Mouse (Mus musculus): ENCODE results near the gene Eln.

Gene Eln

DNA sequence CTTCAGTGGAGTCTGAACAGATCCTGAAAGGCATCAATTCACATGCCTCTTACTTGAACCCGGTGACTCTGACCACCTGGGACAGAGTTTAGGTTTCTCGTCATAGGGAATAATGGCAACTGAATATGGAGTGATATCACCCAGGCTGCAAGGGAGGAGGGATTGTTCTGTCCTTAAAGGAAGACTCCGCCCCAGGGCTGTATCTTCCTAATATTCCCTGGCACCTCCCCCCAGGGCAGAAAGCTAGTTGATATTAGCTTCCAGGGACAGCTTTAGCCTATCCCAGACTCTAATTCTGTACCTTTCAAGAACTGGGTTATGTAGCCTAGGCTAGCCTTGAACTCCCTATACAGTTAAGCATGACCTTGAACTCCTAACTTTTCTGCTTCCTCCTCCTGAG, 2.1 kb downstream of the Eln start:
- in situ Hi-C loops (cut with MboI, MseI) = no loop called here

DNA sequence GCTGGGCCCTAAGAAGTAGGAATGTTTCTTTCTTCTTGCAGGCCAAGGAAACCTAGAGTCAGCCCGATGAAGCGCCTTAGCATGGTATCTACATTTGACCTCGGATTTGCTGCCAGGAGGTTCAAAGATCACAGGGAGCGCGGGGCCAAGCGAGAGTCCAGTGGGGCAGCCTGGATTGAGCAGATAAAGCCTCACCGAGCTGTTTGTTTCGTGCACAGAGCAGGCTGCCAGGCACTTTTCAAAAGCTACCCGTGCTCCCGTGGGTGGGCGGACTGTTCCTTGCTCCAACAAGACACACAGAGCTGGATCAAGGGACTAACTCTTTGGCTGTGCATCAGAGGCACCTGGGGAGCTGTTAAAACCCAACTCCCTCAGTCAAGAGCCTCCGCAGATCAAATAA, 3.1 kb downstream of the Eln start:
- in situ Hi-C loops (cut with MboI, MseI) = no loop called here

DNA sequence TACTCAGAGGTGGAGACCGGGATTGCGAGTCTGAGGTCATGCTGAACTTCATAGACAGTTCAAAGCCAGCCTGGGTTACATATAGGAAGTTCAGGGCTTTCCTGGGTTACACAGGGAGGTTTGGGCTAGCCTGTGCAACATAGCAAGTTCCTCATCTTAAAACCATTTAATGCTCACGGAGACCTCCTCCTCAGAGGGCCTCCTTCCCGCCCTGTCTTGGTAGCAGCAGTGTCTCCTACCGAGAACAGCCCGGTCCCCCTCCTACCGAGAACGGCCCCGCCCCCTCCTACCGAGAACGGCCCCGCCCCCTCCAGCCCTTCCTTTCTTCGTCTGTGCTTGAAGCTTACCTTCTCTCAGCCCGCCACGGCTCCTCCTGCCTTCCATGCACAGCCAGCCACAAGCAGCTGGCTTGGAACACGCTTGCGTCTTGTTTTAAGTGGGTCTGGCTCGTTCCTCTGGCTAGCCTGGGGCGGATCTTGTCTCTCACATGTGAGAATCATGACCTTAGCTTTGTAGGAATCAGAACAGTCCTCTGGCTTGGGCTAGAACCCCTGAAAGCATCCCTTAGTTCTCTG, 4.8 kb downstream of the Eln start:
- in situ Hi-C loops (cut with MboI, MseI) = no loop called here

DNA sequence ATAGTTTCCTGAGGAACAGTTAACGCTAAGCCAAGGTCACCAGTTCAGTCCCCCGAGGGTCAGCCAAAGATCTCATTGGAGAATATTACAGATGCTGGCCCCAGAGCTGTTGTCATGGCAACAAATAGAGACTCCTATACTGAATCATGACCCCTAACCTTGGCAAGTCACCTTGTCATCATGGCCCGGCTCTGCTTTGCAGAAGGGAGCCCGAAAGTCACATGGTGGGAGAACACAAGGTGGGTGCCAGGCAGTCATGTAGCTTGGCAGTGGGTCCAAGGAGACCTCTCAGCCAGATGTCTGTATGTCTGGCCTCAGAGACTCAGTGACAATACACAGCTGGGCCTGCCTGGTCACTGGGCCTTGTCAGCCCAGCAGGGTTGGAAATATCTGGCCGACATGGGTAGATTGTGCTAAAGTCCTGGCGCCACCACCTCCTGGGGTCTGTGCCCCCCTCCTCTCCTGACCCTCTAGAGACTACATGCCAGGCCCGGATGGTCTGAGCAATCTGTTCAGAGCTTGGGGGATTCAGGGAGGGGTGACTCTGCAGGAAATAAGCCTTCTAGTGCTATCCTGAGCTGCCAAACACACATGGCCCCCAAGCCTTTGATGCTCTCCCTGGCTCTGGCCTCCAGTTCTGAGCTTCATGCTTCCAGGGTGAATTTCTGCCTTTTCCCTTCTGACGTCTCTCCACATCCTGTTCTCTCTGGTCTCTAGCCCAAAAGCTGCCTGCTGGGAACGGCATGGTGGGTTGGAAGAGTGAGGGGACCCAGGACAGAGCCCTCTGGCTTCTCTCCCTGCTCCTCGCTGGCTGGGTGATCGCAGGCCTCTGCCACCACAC, 6.4 kb downstream of the Eln start:
- in situ Hi-C loops (cut with MboI, MseI) = no loop called here

DNA sequence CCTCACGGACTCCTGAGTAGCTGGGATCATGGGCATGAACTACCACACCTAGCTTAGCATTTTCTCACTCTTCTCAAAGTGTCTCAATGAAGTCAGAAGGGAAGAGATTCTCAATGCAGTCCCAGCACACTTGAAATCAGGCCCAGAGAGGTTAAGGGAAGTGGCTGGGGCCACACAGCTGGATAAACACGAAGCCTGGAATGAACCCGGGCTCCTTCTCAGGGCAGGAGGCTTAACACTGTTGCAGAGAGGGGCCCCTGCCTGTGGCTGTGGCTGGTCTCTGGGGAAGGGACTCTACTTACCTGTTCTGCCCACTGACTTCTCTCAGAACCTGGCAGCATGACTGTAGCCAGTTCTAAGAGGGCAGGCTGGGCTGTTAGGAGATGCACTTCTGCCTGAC, 7.2 kb downstream of the Eln start:
- in situ Hi-C loops (cut with MboI, MseI) = no loop called here

DNA sequence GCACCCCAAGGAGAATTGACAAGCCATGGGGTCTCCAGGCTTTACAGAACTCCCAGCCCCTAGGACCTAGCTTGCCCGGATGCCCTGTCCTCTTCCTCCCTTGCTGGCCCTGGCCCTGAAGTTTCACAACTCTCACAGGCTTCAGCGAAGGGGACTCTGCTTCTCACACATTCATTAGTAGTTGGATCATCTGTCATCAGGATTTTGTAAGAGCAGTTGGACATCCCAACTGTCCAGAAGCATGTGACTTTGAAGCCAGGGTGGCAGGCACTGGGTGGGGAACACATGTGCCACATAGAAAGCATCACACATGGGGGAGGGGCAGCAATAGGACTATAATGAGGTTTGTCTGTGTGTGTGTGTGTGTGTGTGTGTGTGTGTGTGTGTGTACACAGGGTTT, 12.2 kb downstream of the Eln start:
- in situ Hi-C loops (cut with MboI, MseI) = no loop called here

DNA sequence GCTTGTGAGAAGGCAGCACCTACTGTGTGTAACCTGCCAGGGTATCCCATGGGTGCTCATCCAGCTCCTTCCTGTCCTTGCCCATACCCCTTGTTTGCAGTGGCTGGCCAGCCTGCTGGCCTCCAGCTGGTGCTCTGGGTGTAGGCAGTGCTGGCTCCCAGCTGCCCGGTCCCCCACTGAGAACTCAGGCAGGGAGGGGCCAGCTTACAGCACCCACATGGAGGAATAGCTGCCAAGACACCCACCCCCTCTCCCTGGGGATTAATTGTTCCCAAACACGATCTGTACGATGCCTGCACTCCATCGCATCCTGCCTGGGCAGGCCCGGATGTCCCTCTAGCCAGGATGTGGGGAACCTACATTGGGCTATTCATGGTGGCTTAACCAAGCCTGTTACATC, 13.1 kb downstream of the Eln start:
- in situ Hi-C loops (cut with MboI, MseI) = no loop called here

DNA sequence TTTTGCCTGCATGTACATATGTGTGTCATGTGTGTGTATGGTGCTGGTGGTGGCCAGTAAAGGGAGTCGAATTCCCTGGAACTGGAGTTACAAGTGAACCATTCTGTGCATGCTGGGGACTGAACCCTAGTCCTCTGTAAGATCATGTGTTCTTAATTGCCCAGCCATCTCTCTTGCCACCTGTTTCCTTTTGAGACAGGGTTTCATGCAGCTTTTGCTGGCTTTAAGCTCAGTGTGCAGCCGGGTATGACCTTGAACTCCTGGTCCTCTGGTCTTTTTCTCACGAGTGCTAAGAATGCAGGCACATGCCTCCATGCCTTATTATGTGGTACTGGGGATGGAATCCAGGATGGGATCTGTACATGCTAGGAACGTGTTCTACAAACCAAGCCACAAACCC, 13.9 kb downstream of the Eln start:
- in situ Hi-C loops (cut with MboI, MseI) = no loop called here

DNA sequence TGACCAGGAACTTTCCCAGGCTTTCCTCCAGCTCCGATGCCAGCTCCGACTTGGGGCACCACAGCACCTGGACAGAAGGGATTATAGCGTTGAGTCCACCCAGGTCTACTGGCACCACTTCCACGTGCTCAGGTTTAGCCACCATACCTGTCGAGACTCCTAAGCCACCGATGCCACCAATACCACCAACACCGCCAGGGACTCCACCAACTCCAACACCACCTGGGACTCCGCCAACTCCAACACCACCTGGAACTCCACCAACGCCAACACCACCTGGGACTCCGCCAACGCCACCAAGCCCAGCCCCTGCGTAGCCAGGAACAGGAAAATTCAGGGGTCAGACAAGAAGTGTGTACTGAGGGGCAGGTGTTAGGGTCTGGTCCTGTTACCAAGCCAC, 18.0 kb downstream of the Eln start:
- in situ Hi-C loops (cut with MboI, MseI) = loop anchor here (5.0 kb wide), 1 partner anchor 63 kb away; no protein-coding TSS in a partner anchor

DNA sequence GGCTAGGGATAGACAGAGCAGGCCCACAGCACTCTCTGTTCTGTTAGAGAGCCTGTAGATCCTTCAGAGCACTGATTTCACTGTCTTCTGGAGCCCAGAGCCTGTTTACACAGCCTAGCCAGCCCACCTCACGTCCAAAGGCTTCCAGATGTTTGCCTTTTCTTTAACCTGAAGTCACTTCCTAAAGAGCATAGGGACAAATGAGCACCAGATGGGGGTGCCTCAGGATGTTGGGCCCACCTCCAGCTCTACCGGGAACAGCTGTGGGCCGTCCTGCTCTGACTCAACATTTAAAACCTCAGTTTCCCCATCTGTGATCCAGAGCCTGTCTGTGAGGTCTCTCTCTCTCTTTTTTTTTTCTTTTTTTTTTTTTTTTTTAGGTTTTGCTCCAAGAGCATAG, 18.6 kb downstream of the Eln start:
- in situ Hi-C loops (cut with MboI, MseI) = loop anchor here (5.0 kb wide), 1 partner anchor 64 kb away; no protein-coding TSS in a partner anchor

DNA sequence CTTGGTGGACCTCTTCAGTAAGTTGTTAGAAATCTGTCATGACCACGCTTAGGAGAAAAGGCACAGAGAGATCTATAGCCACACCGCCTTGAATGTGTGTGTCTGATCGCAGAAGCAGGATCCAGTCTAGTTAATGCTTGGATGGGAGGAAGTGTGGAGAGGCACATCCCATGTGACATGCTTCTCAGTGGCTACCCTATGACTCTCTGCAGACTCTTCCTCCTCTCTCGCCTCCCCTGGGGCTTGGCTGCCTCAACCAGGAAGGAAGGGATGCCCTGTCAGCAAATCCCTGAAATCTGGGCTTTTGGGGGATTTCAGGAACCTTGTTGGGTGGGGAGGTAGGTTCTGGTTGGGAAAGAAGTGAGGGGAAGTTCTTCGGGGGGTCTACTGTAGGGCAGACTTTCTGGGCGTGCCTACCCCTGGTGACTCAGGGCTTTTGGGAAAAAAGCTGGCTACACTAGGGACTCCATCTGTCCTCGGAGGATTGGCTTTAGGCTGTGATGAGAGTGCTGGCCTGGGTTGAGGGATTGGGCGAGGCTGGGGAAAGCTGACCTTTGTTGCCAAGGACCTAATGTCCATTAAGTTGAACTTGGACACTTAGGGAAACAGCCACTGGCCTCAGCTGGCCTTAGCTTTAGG, 20.0 kb downstream of the Eln start:
- in situ Hi-C loops (cut with MboI, MseI) = loop anchor here (5.0 kb wide), 1 partner anchor 65 kb away; no protein-coding TSS in a partner anchor

DNA sequence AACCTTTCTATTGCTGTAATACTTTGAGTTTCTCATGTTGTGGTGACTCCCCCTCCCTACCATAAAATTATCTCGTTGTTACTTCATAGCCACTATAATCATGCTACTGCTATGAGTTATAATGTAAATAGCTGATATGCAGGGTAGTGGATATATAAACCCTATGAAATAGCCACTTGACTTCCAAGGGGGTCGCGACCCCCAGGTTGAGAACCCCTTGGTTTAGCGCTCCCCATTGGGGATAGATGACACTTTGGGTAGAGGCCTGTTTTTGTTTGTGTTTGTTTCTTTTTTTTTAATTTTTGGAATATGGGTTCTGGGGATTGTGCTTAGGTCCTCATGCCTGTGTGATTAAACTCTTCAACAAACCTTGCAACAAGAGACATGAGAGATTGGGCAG, 21.8 kb downstream of the Eln start:
- in situ Hi-C loops (cut with MboI, MseI) = loop anchor here (5.0 kb wide), 1 partner anchor 67 kb away; no protein-coding TSS in a partner anchor

DNA sequence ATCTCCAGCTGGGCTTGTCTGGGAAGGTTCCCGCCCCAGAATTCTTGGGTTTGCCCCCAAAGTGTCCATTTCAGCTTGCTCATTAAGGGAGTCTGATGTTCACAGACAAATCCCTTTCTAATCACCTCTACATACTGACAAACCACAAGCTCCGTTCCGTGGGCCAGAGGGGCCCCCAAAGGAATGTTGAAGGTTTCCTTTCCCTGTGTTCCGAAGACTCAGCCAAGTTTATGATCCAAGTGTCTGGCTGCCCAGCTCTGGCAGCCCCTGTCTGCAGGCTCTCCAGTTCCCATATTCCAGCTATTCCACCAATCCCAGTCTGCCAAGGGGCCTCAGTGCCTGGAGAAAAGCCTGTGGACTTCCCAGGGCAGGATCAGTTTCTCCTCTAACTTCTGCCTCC, 27.1 kb downstream of the Eln start:
- in situ Hi-C loops (cut with MboI, MseI) = no loop called here

DNA sequence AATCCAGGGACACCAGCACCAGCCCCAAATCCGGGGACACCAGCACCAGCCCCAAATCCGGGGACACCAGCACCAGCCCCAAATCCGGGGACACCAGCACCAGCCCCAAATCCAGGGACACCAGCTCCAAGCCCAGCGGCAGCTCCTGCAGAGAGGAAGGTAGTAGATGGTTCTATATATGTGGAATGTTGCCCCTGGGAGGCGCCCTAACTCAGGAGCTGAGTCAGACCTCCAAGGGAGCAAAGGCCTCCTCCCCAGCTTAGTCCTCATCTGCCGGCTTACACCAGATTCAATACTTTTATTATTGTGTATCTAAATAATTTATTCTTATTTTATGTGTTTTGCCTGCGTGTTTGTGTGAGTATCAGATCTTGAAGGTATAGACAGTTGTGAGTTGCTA, 36.0 kb downstream of the Eln start:
- in situ Hi-C loops (cut with MboI, MseI) = no loop called here

DNA sequence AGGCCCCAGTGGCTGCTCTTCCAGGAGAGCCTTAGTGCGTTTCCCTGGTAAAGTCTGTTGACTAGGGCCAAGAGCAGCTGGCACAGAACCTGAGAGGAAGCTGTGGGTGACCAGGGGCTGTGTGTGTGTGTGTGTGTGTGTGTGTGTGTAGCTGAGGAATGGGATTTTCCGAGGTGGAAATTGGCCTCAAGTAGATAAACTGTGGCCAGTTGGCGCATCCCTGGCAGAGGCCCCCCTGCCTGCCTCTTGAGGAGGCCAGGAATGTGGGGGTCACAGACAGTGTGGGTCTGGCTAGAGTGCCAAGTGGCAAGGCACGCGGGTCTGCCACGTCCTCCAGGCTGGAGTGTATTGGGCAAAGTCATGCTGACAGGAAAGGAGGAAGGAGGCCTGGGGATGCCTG, 37.8 kb downstream of the Eln start:
- in situ Hi-C loops (cut with MboI, MseI) = no loop called here

DNA sequence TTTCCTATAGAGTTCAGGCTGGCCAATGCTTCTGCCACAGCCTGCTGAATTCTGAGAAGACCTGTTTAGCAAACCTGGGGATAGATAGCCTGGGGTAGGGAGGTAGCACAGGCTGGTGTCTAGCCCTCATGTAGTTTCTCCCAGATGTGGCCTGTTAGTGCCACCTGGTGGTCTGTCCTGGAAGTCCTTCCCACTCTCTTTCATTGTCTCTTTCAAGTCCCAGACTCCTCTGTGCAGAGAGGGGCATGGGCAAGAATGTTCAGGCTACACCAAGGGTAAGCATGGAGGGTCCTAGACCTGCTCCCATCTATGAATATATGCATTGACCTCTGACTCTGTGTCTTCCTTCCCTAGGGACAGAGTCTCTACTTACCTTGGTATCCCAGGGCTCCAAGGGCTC, 43.0 kb downstream of the Eln start:
- in situ Hi-C loops (cut with MboI, MseI) = loop anchor here (5.0 kb wide), 1 partner anchor 212 kb away; no protein-coding TSS in a partner anchor

DNA sequence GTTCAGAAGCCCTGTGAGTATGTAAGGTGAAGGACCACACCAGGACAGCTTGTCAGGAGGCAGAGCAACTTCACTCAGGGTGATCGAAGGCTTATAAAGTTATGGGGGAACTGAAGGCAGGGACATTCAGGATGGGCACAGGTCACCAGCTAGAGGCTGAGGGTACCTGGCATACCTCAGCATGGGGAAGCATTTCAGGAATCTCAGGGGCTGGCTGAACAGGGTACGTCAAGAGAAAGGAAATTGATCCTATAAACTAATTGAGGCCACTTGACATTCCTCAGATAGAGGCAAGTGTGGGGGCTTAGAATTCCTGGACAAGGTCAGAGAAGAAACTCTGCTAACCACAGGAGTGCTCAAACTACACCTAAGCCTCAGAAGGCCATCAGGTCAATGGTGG, 51.6 kb downstream of the Eln start:
- in situ Hi-C loops (cut with MboI, MseI) = no loop called here

DNA sequence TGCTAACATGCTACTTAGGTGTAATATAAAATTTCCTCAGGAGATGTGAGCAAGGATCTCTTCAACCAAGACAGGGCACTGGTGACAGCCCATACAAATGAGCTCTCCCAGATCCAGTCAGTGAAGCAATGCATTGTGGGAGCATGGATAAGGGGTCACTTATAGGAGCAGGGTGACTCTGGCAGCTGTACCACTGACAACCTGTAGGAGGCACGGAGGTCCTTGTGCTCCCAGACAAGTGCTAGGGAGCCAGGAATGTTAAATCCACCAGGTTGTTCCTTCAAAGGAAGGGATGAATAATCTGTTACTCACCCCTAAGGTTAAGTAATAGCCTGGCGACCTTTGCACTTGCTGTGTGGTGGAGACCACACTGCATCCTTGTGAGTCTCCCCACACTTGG, 52.0 kb downstream of the Eln start:
- in situ Hi-C loops (cut with MboI, MseI) = no loop called here

DNA sequence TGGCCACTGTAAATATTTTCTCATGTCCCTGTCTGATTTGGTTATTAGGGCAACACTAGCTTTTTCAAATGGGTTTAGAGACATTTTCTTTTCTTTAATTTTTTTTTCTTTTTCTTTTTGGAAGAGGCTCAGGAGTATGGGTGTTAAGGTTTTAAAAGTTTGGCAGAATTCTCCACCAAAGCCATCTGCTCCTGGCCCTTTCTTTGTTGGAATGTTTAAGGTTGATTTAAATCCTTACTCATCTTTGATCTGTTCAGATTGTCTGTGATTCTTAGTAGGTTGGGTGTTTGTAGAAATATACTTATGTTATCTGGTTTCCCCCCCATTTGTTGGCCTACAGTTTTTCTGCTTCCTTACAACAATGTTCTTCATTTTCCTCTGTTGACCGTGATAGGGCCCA, 54.4 kb downstream of the Eln start:
- in situ Hi-C loops (cut with MboI, MseI) = no loop called here

DNA sequence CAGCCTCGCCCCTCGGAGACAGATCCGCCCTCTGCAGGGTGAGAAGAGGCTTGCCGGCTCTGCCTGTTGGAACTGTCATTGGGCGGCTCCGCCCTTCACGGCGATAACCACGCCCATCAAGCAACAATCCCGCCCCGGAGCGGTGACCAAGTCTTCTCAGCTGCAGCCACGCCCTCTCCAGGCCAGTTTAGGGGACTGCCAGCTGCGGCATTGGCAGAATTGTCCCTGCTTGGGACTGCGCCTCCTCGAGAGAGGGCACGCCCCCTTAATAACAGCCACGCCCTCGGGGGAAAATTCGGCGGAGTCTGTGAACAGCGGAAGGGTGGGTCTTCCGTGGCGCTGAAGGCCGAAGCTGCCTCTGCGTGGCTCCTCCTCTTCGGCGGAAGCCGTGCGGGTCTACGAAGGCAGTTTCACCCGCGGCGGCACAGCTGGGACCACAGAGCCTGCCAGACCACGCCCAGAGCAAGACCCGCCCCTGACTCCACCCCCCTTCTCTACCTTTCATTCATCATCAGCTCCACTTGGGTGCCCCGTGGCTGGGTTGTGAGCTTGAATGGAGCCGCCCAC, 58.3 kb downstream of the Eln start:
- in situ Hi-C loops (cut with MboI, MseI) = no loop called here

DNA sequence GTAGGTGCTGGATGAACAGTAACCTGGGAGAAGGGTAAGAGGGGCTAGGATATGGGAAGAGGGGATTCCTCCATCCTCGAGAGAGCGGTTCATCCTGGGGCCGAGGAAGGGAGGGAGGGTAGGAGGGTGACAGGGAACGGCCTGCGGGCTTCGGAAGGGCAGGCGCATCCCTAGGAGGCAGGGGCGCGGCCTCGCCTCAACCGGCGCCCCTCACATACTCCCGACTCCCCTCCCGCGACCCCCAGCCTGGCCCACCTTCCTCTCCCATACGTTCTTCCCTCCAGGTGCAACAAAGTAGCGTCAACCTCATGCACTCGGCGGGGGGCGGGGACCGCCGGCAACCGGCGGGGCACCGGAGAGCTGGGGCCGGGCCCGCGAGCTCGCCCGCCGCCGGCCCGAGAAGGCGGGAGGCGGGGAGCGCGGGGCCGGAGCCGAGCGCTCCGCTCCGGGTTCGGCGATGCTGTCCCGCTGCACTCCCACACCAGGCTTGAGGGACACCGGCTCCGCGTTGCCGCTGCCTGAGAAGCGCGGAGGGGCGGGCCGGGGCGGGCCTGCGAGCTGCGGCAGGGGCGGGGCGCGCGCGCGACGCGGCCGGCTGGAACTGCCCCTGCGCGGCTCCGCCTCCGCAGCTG, 58.9 kb downstream of the Eln start, which contains the start of gene Limk1:
Gene Limk1 (minus strand): TSS at position 513 of the 632 bp plus-strand sequence.
- in situ Hi-C loops (cut with MboI, MseI) = no loop called here

DNA sequence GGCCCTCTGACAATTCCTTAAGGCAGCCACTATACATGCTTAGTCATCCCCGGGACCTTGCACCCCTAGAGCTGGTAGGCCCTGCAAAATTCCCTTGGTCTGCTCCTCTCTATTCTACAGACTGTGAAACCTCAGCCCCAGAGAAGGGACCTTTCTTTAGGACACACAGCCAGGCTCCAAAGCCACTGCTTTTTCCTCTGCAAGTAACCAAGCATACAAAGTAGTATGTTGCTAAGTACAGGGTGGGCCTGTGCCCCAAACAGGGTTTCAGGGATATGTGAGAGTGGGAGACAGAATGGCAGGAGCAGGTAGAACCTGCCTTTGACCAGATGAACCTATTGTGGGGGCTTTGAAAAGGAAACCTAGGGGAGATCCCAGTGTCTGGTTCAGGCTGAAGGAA, 59.9 kb downstream of the Eln start:
- in situ Hi-C loops (cut with MboI, MseI) = no loop called here

Measured in T-helper 1 cell (primary cell).